Mouse (Mus musculus): Measurements from ENCODE around the gene Adgrg1.

DNA sequence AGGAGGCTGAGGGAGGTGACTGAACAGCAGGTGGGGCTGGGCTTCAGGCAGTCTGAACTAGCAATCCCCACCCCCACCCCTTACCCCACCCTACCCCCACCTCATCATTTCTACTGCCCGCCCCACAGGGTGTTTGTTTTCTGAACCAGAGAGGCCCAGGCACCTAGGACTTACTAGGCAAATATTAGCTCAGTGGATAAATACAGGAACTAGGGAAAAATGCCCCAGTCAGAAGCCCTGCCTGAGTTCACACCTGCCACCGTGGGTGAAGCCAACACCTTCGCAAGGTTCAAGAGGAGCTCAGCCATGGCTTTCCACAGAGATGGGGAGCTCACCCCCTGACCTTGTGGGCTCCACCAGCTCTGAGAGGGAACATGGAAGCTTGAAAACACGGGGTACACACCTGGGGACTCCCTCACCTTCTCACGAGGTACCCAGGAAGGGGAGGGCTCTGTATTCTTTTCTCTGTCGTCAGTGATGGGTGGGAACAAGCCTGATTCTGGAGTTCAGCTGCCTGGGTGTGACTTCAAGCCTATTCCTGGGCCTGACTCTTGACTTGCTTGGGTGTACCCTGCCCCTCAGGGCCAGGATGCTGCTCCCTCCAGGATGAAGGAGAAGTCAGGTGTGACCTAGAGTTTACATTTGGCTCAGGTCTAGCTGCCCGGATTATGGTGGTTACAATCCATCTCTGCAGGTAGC lies at the start of gene Adgrg1:
- TF ChIP-seq EP300 (IDR thresholded peaks at IDR 0.05; ENCODE audit: low read depth), result no peak
- TF ChIP-seq CTCF (IDR thresholded peaks at IDR 0.05; ENCODE audit: low read depth), result 0 out of 2 replicates have a peak, but pooled peaks have one; percentile 14

Data from liver, postnatal 0 days (tissue).